Mouse (Mus musculus) left cerebral cortex, postnatal 10 days (tissue): ENCODE measurements around the gene Ipo5. TPM values are rescaled to one million over a fixed set of nuclear protein-coding genes. Genes with fewer than 3 reads are reported as not detected.
A peak's percentile ranks its signal among the peaks of the same experiment; 100 is the strongest.

Experiments
- DNase-seq, 2 experiments: peaks; one replicate each; pipeline ENCODE4 v3.0.0; 2021 to 2022; ENCODE audit warnings: low spot score in 2 of 2, mixed read lengths in 1 of 2; ENCODE audit errors: extremely low spot score in 1 of 2
- intact Hi-C: fragments of 180-260 bp; cut with DNase I; formaldehyde crosslinking; loops from one replicate; pipeline ENCODE4 v1.15.1; 2025
- total RNA-seq, 2 experiments: library from RNA; stranded (reverse); gene quantifications; 2 replicates each; pipeline ENCODE4 v1.2.3; 2021

Ipo5 gene
- total RNA-seq, 2 experiments from 2014 or later = 131 to 137 TPM

GRCm38 (mm10) chr14:120970637-120971036 is 59.6 kb downstream of the Ipo5 start:
- no peak for DNase-seq
- intact Hi-C loops = no loop called here

DNA sequence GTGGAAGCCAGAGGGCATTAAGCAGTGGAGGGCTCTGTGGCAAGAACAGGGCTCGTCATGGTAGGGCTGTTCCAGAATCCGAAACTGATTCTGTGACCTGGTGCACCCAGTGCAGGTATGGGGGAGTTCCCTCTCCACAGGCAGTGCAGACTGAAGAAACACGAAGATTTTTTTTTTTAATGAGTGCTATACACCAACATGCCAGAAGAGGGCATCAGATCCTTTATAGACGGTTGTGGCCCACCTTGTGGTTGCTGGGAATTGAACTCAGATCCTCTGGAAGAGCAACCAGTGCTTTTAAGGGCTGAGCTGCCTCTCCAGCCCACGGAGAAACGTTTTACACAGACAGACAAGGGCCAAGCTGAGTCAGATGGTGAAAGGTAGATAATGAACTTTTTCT is 60.3 kb downstream of the Ipo5 start:
- intact Hi-C loops = no loop called here

GRCm38 (mm10) chr14:120979559-120979958 is 68.5 kb downstream of the Ipo5 start:
- intact Hi-C loops = no loop called here
- DNase-seq = peak in 1 of 2 experiments; percentile 62

More for the DNA sequence above, 60.3 kb downstream of the Ipo5 start:
- no peak for DNase-seq

- intact Hi-C loops = no loop called here
- DNase-seq = no peak
These were observed 78.1 kb downstream of the Ipo5 start for GRCm38 (mm10) chr14:120989126-120989525.

Other genes with a start within 250 kb of the Ipo5 start
- 100 to 1,000 TPM; 151 to 152 TPM for gene Farp1, start 124.0 kb downstream of the Ipo5 start, total RNA-seq